In genomic region chr4:146493319-146493907, GRCm38 (mm10) we compare ENCODE assay signal across 9 mouse cellular contexts. TPM values are rescaled to one million over a fixed set of nuclear protein-coding genes. Genes with fewer than 3 reads are reported as not detected.
DNase-seq lines count a peak whose midpoint lies in the region; ATAC-seq and TF ChIP-seq lines count a peak whose summit lies in the region.
"Not testable (repeated sequence)": the region's sequence is repeated elsewhere in the genome, so short reads cannot be mapped to it uniquely, and the experiment has no call there.
"Had no signal": no experiment of that assay in that cellular context is flagged by ENCODE, and none has a peak within 500 bp of the region (broad histone marks: within the 10 kb centered on the region; RNA-seq: fewer than 3 reads in every experiment).

No protein-coding gene starts in this region.

- not testable (repeated sequence) for TF ChIP-seq CTCF in stomach, postnatal 0 days (IDR thresholded peaks at IDR 0.05; ENCODE audit: low read depth)

- H3K36me3 ChIP-seq in forebrain, embryonic 11.5 days (ENCODE audit: control insufficient read depth, insufficient read depth, low read length); heart, embryonic 12.5 days; hindbrain, embryonic 15.5 days; kidney, embryonic 14.5 days (ENCODE audit: control insufficient read depth, insufficient read depth, low read length); limb, embryonic 15.5 days; lung, embryonic 16.5 days (ENCODE audit: control insufficient read depth, insufficient read depth, low read length); midbrain, embryonic 16.5 days (ENCODE audit: control insufficient read depth, insufficient read depth, low read length); stomach, postnatal 0 days (ENCODE audit: control insufficient read depth, insufficient read depth, low read length): not testable (repeated sequence)

- not testable (repeated sequence) for DNase-seq in forebrain, embryonic 11.5 days (ENCODE audit: low spot score); stomach, postnatal 0 days (ENCODE audit: low spot score)

- not testable (repeated sequence) for H3K27me3 ChIP-seq in forebrain, embryonic 11.5 days (ENCODE audit: control insufficient read depth, insufficient read depth, low read length); heart, embryonic 12.5 days (replicated peaks); hindbrain, embryonic 15.5 days; kidney, embryonic 14.5 days (ENCODE audit: control insufficient read depth, insufficient read depth, low read length); limb, embryonic 15.5 days; lung, embryonic 16.5 days (ENCODE audit: control insufficient read depth, insufficient read depth, low read depth, low read length); midbrain, embryonic 16.5 days (ENCODE audit: control insufficient read depth, insufficient read depth, low read depth, low read length); stomach, postnatal 0 days (ENCODE audit: control insufficient read depth, insufficient read depth, low read length)

- WGBS in forebrain, embryonic 11.5 days: 87% methylated on average over 6 of the region's 6 CpGs
- 80% methylated on average over 6 of the region's 6 CpGs for WGBS in heart, embryonic 12.5 days
- WGBS in hindbrain, embryonic 15.5 days: 86% methylated on average over 6 of the region's 6 CpGs
- 87% methylated on average over 6 of the region's 6 CpGs for WGBS in kidney, embryonic 14.5 days
- WGBS in limb, embryonic 15.5 days: 84% methylated on average over 6 of the region's 6 CpGs
- WGBS in lung, embryonic 16.5 days: 84% methylated on average over 6 of the region's 6 CpGs
- 91% methylated on average over 6 of the region's 6 CpGs for WGBS in midbrain, embryonic 16.5 days
- 87% methylated on average over 6 of the region's 6 CpGs for WGBS in stomach, postnatal 0 days

- H3K4me1 ChIP-seq in forebrain, embryonic 11.5 days (replicated peaks; ENCODE audit: control insufficient read depth, insufficient read depth, low read length); heart, embryonic 12.5 days (replicated peaks); hindbrain, embryonic 15.5 days (replicated peaks); kidney, embryonic 14.5 days (ENCODE audit: control insufficient read depth, insufficient read depth, low read length); limb, embryonic 15.5 days; lung, embryonic 16.5 days (replicated peaks; ENCODE audit: control insufficient read depth, insufficient read depth, low read length); midbrain, embryonic 16.5 days (ENCODE audit: control insufficient read depth, insufficient read depth, low read length); stomach, postnatal 0 days (replicated peaks; ENCODE audit: control insufficient read depth, insufficient read depth): not testable (repeated sequence)

- H3K4me2 ChIP-seq in forebrain, embryonic 11.5 days (ENCODE audit: low read depth, low read length, severe bottlenecking); heart, embryonic 12.5 days; hindbrain, embryonic 15.5 days; kidney, embryonic 14.5 days (replicated peaks; ENCODE audit: low read depth, low read length); limb, embryonic 15.5 days; lung, embryonic 16.5 days (ENCODE audit: low read depth, low read length); midbrain, embryonic 16.5 days (ENCODE audit: low read length); stomach, postnatal 0 days (replicated peaks; ENCODE audit: low read depth): not testable (repeated sequence)

- not testable (repeated sequence) for H3K4me3 ChIP-seq in forebrain, embryonic 11.5 days (ENCODE audit: low read depth, low read length); heart, embryonic 12.5 days; hindbrain, embryonic 15.5 days; kidney, embryonic 14.5 days (ENCODE audit: low read length); limb, embryonic 15.5 days; lung, embryonic 16.5 days (ENCODE audit: low read length); midbrain, embryonic 16.5 days (ENCODE audit: low read depth, low read length); stomach, postnatal 0 days (ENCODE audit: low read depth, low read length)

- H3K27ac ChIP-seq in forebrain, embryonic 11.5 days (ENCODE audit: low read depth, low read length); heart, embryonic 12.5 days (ENCODE audit: poor library complexity, severe bottlenecking); hindbrain, embryonic 15.5 days (replicated peaks); kidney, embryonic 14.5 days (ENCODE audit: low read depth, low read length); limb, embryonic 15.5 days; lung, embryonic 16.5 days (ENCODE audit: low read length); midbrain, embryonic 16.5 days (ENCODE audit: low read length); stomach, postnatal 0 days (replicated peaks): not testable (repeated sequence)

- ATAC-seq in forebrain, embryonic 11.5 days (replicated peaks; ENCODE audit: low FRiP score): peak; percentile 34
- ATAC-seq in heart, embryonic 12.5 days (ENCODE audit: insufficient number of reproducible peaks, low FRiP score): peak; percentile 19; the same call in 1 of the 2 replicates
- ATAC-seq in hindbrain, embryonic 15.5 days (ENCODE audit: low FRiP score, low read depth): peak; percentile 50; the same call in 1 of the 2 replicates
- ATAC-seq in kidney, embryonic 14.5 days (ENCODE audit: low FRiP score, low TSS enrichment): peak; percentile 37; the same call in 1 of the 2 replicates
- ATAC-seq in limb, embryonic 15.5 days (ENCODE audit: insufficient number of reproducible peaks, low FRiP score, low TSS enrichment, low read depth): 0 out of 2 replicates have a peak, but pooled peaks have one; percentile 16
- peak; percentile 41; the same call in 1 of the 2 replicates for ATAC-seq in lung, embryonic 16.5 days (ENCODE audit: low read depth)
- ATAC-seq in midbrain, embryonic 16.5 days: peak; percentile 17; the same call in 1 of the 2 replicates
- ATAC-seq in stomach, postnatal 0 days (ENCODE audit: low FRiP score, low TSS enrichment): peak; percentile 36

- H3K9ac ChIP-seq in forebrain, embryonic 11.5 days (ENCODE audit: low read length); heart, embryonic 12.5 days; hindbrain, embryonic 15.5 days; kidney, embryonic 14.5 days (ENCODE audit: low read depth, low read length); limb, embryonic 15.5 days; lung, embryonic 16.5 days (ENCODE audit: low read length); midbrain, embryonic 16.5 days (ENCODE audit: low read depth, low read length); stomach, postnatal 0 days (ENCODE audit: low read length): not testable (repeated sequence)

- not testable (repeated sequence) for TF ChIP-seq EP300 in stomach, postnatal 0 days (optimal IDR thresholded peaks at IDR 0.05)

- H3K9me3 ChIP-seq in forebrain, embryonic 11.5 days (ENCODE audit: control insufficient read depth, low read length): peaks cover 37% of the 10 kb centered on the region
- peaks cover 44% of the 10 kb centered on the region for H3K9me3 ChIP-seq in heart, embryonic 12.5 days (replicated peaks)
- peaks cover 73% of the 10 kb centered on the region for H3K9me3 ChIP-seq in hindbrain, embryonic 15.5 days
- H3K9me3 ChIP-seq in kidney, embryonic 14.5 days (ENCODE audit: control insufficient read depth, low read length): peaks cover 56% of the 10 kb centered on the region
- H3K9me3 ChIP-seq in limb, embryonic 15.5 days: peaks cover 48% of the 10 kb centered on the region
- peaks cover 41% of the 10 kb centered on the region for H3K9me3 ChIP-seq in lung, embryonic 16.5 days (ENCODE audit: control insufficient read depth, low read length)
- peaks cover 50% of the 10 kb centered on the region for H3K9me3 ChIP-seq in midbrain, embryonic 16.5 days (replicated peaks; ENCODE audit: control insufficient read depth, low read length, poor library complexity, severe bottlenecking)
- peaks cover 12% of the 10 kb centered on the region for H3K9me3 ChIP-seq in stomach, postnatal 0 days (ENCODE audit: control insufficient read depth, low read length)

RNA-seq across cellular contexts. Expression of gene Zfp981, which starts 8.4 kb away (rescaled TPM):
- not detected in 2 replicates for polyA plus RNA-seq in forebrain, embryonic 11.5 days (2014; fragmentation: Nextera tagmentation; extraction: Ambion mirVana)
- polyA plus RNA-seq in heart, embryonic 12.5 days (2016; fragmentation: Nextera tagmentation; extraction: Ambion mirVana): 0.13 TPM in 1 of 2 replicates, not detected in the other
- polyA plus RNA-seq in hindbrain, embryonic 15.5 days (2015; fragmentation: Nextera tagmentation; extraction: Ambion mirVana): 0.10 and 0.21 TPM in 2 replicates
- 0.13 TPM in 1 of 2 replicates, not detected in the other for polyA plus RNA-seq in kidney, embryonic 14.5 days (2014; fragmentation: Nextera tagmentation; extraction: Ambion mirVana)
- polyA plus RNA-seq in limb, embryonic 15.5 days (2015; fragmentation: Nextera tagmentation; extraction: Ambion mirVana): 0.05 and 0.07 TPM in 2 replicates
- 0.09 TPM in 1 of 2 replicates, not detected in the other for polyA plus RNA-seq in lung, embryonic 16.5 days (2015; fragmentation: Nextera tagmentation; extraction: Ambion mirVana)
- polyA plus RNA-seq in midbrain, embryonic 16.5 days (2015; fragmentation: Nextera tagmentation; extraction: Ambion mirVana): 0.10 and 0.16 TPM in 2 replicates
- polyA plus RNA-seq in stomach, postnatal 0 days (2015; fragmentation: Nextera tagmentation; extraction: Ambion mirVana): 0.04 TPM in 1 of 2 replicates, not detected in the other
- polyA plus RNA-seq: lung, embryonic 14.5 days had no signal

RNA-seq across cellular contexts. Expression of gene Zfp992, which starts 44.6 kb away (rescaled TPM):
- polyA plus RNA-seq in forebrain, embryonic 11.5 days (2014; fragmentation: Nextera tagmentation; extraction: Ambion mirVana): 3.3 and 4.0 TPM in 2 replicates
- polyA plus RNA-seq in heart, embryonic 12.5 days (2016; fragmentation: Nextera tagmentation; extraction: Ambion mirVana): 4.2 and 4.8 TPM in 2 replicates
- 2.2 and 2.5 TPM in 2 replicates for polyA plus RNA-seq in hindbrain, embryonic 15.5 days (2015; fragmentation: Nextera tagmentation; extraction: Ambion mirVana)
- polyA plus RNA-seq in kidney, embryonic 14.5 days (2014; fragmentation: Nextera tagmentation; extraction: Ambion mirVana): 5.1 and 6.7 TPM in 2 replicates
- 2.4 and 3.3 TPM in 2 replicates for polyA plus RNA-seq in limb, embryonic 15.5 days (2015; fragmentation: Nextera tagmentation; extraction: Ambion mirVana)
- 0.73 and 1.2 TPM in 2 replicates for polyA plus RNA-seq in lung, embryonic 16.5 days (2015; fragmentation: Nextera tagmentation; extraction: Ambion mirVana)
- polyA plus RNA-seq in midbrain, embryonic 16.5 days (2015; fragmentation: Nextera tagmentation; extraction: Ambion mirVana): 1.8 TPM in 2 replicates
- polyA plus RNA-seq in stomach, postnatal 0 days (2015; fragmentation: Nextera tagmentation; extraction: Ambion mirVana): 1.2 and 1.5 TPM in 2 replicates
